Mouse (Mus musculus) urinary bladder, postnatal 10 days (tissue): Measurements from ENCODE around the gene Gm3558.
"Not testable (repeated sequence)": the region's sequence is repeated elsewhere in the genome, so short reads cannot be mapped to it uniquely, and the experiment has no call there.

ENCODE experiments used
- DNase-seq: peaks from one replicate; pipeline ENCODE4 v3.0.0; 2022; ENCODE audit warnings: low spot score

Gm3558 gene

DNA sequence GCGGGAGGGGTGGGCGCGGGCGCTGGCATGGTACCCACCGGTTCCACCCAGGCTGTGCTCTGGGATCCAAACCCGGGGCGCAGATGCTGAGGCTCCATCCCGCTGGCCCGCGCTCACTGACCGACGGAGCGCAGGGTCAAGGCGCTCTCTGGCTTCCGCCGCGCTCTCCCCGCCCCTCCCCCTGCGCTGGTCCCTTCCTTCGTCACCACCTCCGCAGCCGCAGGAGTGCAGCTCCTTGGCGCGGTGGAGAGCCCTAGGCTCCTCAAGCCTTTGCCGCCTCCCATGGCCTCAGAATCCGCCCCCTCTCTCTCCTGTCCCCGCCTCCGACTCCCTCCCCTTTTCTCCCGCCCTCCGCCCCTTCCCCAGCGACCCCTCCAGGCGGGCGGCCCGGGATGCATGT, at the start of gene Gm3558:
TSS of gene Gm3558 (minus strand) at position 185 of the 400 bp plus-strand sequence.
- DNase-seq, result not testable (repeated sequence)

DNA sequence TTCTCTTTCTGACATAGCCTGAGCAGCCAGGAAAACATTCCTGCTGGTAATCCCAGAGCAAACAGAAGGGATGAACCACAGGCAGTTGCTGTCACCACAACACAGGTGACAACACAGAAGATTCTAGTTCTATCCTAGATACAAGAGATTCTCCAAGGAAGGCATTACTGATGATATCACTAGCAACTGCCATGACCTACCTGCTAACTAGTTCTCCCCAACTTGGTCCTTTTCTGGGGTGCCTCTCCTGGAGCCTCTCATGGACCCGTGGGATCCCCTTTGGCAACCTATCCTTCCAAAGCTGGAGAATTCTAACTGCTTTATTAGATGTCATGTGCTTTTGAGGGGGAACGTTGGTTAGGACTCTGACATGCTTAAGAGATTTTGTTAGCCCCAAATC, 27.1 kb upstream of the Gm3558 start, which contains the start of gene Gm10338:
TSS of gene Gm10338 (minus strand) at position 101 of the 400 bp plus-strand sequence.
- not testable (repeated sequence) for DNase-seq

DNA sequence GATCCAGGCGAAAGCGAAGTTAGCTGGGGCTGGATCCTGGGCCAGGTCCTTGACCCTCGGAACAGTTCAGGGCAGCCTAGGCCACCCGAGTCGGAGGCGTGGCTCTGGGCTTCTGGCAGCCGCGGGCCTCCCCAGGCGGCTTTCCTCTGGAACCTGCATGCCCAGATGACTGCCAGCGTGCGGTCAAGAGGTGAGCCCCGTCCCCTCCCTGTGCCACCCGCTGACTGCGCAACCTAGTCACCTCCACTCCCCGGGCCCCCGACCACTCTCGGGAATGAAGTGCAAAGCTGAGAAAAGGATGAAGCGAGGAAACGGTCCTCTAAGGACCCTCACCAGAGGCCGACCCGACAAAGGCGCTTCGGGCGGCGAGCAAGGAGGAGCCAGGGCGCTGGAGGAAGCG, 476 bp downstream of the Gm3558 start:
- not testable (repeated sequence) for DNase-seq

DNA sequence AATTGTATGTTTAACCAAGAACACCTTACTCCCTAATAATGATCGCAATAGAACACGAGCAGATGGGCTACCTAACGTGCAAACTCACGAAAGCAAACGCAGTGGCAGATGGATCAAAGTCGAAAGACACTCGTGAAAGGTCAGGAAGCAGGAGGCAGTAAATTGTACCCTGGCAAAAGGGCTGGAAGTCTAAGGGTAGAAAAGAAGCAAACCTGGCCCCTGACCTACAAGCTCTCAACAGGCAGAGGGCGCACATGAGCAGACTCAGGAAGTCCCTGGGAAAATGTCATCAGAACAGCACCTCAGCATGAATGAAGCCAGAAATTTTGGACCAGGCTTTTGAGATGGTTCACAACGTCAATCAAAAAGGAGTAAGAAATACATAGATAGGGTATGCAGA, 1.1 kb downstream of the Gm3558 start:
- not testable (repeated sequence) for DNase-seq
